Mouse (Mus musculus) splenic B cell, adult 2 months (primary cell): ENCODE data around the gene Oasl1.
"Not testable (repeated sequence)": the region's sequence is repeated elsewhere in the genome, so short reads cannot be mapped to it uniquely, and the experiment has no call there.

ENCODE experiments used
- DNase-seq: peaks from one replicate; pipeline ENCODE4 v3.0.0-alpha.2; 2011; ENCODE audit warnings: low read depth, low spot score
- H3K27me3 ChIP-seq: 2 replicates; pipeline ENCODE4 v1.6.1; 2012; ENCODE audit warnings: mild to moderate bottlenecking, low read length, moderate library complexity, mixed read lengths; ENCODE audit not compliant: control insufficient read depth, poor library complexity, insufficient read depth, severe bottlenecking
- H3K36me3 ChIP-seq: 2 replicates; pipeline ENCODE4 v1.6.1; 2012; ENCODE audit warnings: mild to moderate bottlenecking, low read length, moderate library complexity, mixed read lengths; ENCODE audit not compliant: control insufficient read depth, poor library complexity, insufficient read depth, severe bottlenecking

The Oasl1 gene

DNA sequence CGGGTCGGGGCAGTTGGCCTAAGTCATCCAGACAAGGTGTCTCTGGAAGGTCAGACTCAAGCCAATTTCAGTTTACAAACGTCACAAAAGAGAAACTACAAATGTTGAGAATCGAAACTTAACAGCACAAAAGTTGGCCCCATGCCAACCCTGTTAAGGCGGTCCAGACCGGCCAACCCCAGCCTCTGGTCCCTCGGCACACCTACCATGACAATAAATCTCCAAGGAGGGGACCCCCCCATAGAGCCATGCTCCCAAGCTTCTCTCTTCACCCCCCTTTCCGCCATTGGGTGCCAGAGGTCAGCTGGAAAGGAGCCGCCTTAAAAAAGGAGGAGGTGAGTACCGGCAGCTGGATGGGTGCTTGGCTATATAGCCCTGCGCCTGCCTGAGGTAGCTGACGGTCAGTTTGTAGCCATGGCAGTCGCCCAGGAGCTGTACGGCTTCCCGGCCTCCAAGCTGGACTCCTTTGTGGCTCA, at the start of gene Oasl1:
Gene Oasl1, plus strand, starts transcription at position 243 of the 476 bp plus-strand sequence.
- H3K27me3 ChIP-seq: no peaks in the 10 kb centered on the region
- DNase-seq: peak; percentile 85
- H3K36me3 ChIP-seq: no peaks in the 10 kb centered on the region

DNA sequence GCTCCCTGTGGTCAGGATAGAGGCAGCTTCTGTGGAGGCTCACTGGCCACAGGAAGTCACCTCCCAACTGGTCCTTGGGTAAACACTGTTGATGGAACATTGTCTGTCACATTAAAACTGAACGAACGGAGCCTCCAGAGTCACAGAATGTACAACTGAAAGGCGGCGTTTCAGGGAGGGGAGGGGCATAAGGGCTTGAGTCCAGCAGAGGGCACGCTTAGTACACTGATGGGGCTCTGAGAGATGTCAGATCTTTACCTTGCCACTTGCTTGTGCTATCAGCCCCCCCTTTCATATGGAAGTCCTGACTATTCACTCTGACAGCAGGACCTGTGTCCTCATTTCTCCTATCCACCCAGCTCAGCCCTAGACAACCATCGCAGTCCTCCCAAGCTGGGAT, 47.2 kb upstream of the Oasl1 start:
- peak; percentile 66 for DNase-seq
- Histone ChIP-seq H3K27me3 (no peaks in the 10 kb centered on the region), H3K36me3 (no peaks in the 10 kb centered on the region)

DNA sequence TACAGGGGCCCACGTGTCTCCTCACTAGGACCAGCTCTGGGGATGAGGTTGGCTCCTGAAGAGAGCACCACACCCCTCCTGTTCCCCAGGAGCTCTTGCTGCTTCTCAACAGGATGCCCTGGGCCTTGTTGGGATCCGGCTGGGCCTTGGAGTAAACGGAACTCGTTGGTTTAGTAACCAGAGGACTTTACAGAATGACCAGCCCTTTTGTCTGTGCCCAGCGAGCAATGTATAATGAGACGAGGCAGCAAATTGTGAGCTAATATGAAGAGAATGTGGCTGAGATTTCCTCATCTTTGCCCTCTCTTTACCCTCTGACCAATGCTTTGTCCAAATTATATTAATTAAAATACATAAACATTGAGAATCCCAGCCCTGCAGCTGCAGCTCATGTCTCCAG, 46.7 kb upstream of the Oasl1 start:
- no peak for DNase-seq
- Histone ChIP-seq H3K36me3 (no peaks in the 10 kb centered on the region), H3K27me3 (no peaks in the 10 kb centered on the region)

DNA sequence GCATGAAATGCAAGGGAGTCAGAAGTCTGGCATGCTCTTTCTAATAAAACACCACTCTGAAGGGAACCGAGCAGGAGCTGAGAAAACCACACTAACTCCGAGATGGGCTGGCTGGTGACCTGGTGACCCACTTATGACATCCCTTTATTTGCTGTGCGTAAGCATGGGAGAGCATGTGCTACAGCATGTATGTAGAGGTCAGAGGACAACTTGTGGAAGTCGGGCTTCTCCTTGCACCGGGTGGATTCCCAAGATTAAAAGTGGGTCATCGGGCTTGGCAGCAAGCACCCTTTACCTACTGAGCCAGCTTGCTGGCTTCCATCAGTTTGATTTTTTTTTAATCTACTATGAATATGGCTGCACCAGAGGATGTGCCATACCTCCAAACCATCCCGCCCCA, 45.6 kb upstream of the Oasl1 start:
- Histone ChIP-seq H3K36me3 (no peaks in the 10 kb centered on the region), H3K27me3 (no peaks in the 10 kb centered on the region)
- DNase-seq: no peak

DNA sequence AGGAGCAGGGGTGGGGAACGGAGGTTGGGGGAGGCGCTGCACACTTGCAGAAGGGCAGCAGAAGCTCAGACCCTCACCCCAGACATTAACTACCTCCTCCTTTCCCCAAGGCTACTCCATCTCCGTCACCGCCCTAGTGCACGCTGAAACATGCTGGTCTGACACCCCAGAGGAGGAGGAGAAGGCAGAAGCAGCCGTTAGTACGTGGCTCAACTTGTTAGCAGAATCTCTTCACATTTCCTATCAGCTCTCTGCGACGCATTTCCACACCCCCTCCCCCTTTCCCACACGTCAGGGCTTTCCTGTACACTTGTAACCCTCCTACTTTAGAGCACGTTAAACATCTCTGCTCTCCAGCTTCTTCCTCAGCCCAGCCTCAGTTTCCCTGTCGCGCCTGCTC, 43.6 kb upstream of the Oasl1 start:
- no peak for DNase-seq
- H3K27me3 ChIP-seq: no peaks in the 10 kb centered on the region
- H3K36me3 ChIP-seq: no peaks in the 10 kb centered on the region

DNA sequence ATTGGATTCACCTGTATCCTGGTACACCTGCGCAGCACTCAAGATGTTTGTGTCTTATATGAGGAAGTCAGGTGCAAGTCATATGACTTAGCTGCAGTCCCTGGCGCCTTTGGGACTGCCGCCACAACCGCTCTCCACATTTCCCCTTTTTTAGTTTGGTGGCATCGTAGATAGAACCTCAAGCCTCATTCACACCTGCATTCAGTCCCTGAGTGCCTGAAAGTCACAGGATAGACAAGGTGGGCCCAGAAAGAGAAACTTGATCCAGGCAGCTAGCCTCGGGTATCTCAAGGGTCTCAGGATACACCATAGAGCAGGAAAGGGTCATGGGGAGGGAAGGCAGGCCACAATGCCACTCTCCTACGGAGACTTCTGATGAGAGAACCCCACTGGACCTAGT, 40.7 kb upstream of the Oasl1 start:
- not testable (repeated sequence) for H3K36me3 ChIP-seq, H3K27me3 ChIP-seq
- DNase-seq: peak; percentile 80

DNA sequence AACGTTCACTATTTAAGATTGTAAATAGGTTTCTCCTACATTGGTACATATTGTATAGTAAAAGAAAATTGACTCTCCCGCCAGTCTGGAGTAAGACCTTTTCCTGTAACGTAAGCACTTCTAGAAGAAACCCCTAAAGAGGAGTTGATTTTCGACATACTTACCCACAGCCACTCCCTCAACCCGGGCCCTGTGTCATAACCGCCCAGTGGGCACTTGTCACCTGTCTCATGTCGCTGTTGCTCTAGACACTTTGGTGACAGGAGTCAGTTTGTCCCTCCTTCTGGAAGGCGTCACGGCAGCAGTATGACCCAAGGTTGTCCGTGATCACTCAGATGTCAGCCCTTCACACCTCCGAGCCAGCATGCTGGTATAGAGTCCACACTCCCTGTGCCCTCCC, 40.0 kb upstream of the Oasl1 start:
- Histone ChIP-seq H3K36me3 (no peaks in the 10 kb centered on the region), H3K27me3 (no peaks in the 10 kb centered on the region)
- DNase-seq: no peak

DNA sequence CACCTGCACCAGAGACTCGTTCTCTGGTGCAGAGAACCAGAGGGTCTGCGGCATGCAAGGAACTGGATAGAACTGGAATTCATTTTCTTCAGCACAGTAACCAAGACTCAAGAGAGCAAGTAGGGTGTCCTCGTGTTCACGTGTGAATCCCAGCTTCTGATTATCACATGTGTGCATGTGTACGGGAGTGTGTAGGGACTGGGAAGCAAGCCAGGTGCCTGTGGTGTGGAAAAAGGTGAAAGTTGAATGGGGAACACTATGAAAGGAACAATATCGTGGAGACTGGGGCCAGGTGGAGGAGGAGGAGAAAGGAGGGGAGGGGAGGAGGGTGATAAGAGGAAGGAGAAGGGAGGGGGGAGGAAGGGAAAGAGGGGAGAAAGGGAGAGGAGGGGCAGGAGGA, 36.2 kb upstream of the Oasl1 start:
- H3K27me3 ChIP-seq: no peaks in the 10 kb centered on the region
- no peak for DNase-seq
- no peaks in the 10 kb centered on the region for H3K36me3 ChIP-seq

DNA sequence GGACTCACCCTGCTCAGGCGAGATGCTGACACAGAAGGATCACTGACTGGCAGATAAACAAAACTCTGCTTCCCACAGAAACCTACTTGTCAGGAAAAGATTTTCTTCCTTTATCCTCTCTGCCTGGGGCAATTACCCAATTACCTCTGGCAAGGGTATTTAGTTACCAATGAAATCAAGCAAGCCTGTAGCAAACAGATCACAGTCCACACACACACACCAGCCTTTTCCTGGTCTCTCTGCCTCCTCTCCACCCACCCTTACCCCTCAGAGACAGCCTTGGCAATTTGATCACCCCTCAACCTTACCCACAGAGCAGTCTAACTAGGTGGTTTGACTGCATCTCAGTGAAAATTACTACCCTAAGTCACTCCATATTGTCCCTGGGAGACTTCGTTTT, 34.0 kb upstream of the Oasl1 start:
- Histone ChIP-seq H3K36me3 (no peaks in the 10 kb centered on the region), H3K27me3 (no peaks in the 10 kb centered on the region)
- no peak for DNase-seq

DNA sequence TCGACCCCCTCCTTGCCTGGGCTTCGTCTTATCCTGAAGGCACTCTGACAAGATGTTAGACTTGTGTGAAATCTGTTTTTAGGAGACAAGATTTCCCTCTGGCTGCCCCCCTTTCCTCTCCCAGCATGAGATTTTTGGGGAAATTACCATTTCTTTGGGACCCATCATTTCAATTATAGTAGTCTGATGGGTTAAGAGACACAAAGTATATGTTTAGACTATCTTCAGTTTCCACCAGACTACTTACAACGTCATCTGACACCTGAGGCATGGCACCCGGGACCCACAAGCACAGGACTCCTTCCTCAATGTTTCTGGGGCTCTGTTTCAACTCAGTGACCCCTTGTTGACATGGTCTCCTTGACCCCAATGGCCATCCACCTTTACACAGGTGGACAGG, 27.5 kb upstream of the Oasl1 start:
- no peaks in the 10 kb centered on the region for H3K36me3 ChIP-seq
- H3K27me3 ChIP-seq: no peaks in the 10 kb centered on the region
- DNase-seq: no peak

DNA sequence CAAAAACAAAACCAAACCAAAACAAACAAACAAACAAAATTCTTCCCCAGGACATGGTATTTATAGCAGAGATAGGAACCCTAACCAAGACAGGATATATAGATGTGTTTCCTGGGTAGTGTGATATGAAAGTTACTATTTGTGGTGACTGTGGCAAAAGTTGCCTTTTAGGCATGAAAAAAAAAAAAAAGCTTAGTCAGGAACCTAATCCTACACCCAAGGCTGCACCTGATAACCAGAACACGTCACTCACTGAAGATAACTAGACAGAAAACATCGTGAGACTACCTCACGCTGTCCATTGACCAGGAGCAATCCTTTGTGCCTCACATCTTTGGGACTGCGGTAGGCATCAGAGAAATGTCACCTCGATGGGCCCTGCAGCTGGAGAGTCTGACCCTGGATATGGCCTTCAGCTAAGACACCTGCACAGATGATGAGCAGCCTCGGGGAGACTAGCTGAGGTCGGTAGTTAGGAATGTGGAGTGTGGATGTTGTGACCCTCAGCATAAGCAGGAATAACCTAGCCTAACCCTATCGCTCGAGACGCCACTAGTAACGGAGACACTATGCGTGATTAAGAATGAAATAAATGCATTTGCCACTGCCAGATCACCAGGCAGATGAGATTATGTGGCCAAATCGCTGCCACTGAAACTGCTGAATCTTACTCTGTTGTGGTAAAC, 26.2 kb upstream of the Oasl1 start, which contains the start of gene Oasl2:
Gene Oasl2, plus strand, starts transcription at position 249 of the 686 bp plus-strand sequence.
- no peak for DNase-seq
- Histone ChIP-seq H3K27me3 (no peaks in the 10 kb centered on the region), H3K36me3 (no peaks in the 10 kb centered on the region)

DNA sequence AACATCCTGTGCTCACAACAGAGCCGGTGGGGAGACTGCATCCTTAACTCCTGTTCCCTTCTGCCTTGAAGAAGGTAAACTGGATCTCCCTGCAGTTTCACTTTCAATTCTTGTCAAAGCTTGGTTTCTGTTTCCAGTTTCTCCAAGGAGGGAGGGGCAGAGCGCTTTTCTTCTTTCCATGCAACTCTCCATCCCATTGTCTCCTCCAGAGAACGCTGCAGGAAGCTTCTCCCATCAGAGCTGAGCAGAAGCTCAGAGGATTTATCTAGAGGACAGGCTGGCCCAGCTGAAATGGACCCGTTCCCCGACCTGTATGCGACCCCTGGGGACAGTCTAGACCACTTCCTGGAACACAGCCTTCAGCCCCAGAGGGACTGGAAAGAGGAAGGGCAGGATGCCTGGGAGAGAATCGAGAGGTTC, 25.7 kb upstream of the Oasl1 start:
- peak; percentile 39 for DNase-seq
- no peaks in the 10 kb centered on the region for H3K36me3 ChIP-seq
- no peaks in the 10 kb centered on the region for H3K27me3 ChIP-seq

DNA sequence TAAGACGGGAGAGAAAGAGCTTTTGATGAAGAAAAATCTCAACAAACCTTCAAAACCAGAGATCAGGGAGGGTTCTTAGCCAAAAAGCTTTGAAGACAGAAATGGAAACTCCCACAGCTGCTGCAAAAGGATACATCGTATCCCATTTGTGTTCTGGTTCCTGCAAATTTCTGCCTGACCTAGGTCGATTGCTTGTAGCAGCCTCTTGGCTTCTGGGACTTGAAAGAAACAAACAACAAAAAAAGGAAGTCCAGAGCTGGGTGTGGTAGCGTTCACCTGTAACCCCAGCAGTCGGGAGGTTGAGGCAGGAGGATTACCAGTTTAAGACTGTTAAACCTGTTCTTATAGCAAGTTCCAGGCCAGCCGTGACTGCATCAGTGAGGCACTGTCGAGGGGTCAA, 24.2 kb upstream of the Oasl1 start:
- Histone ChIP-seq H3K27me3 (no peaks in the 10 kb centered on the region), H3K36me3 (no peaks in the 10 kb centered on the region)
- DNase-seq: no peak

DNA sequence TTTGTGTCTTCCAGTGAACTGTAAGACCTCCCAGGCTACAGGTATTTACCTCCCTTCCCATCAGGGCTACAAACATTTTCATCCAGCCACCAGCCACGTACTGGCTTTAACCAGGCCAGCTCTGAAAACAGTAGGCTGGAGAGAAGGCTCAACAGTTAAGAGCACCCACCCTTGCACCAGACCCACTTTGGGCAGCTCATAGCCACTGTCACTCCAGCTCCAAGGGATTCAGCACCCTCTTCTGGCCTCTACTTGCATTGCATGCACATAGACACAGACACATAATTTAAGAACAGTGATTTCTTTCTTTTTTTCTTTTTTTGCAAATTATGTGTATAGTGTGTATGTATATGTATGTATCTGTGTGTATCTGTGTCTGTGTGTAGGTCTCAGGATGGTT, 20.6 kb upstream of the Oasl1 start:
- peaks cover 9% of the 10 kb centered on the region; the same call in 1 of the 2 replicates for H3K36me3 ChIP-seq
- peak; percentile 85 for DNase-seq

DNA sequence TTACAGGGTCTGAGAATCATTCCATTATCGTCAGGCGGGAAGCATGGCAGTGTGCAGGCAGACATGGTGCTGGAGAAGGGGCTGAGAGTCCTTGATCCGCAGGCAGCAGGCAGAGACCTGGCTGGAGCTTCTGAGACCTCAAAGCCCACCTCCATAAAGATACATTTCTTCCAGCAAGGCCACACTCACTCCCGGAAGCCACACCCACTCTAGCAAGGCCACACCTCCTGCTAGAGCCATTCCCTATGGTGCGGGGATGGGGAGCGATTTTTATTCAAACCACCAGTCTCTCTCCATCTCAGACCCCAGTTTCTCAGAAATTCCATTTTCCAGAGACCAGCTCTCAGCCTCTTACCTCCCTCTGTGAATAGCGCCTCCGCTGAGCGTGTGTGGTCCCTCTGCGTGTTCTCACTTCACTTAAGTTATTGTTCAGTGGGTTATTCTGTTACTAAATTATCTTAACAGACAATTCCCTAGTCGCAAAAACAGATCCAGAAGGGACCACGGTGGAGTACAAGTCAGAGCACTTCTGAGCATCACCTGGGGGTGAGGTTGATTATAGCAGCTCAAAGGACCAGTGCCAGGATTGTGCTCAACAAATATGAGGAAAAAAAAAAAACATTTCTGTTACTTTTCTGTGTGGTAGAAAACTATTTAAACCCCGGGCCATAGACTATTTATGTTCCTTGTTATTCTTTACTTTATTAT, 14.3 kb upstream of the Oasl1 start:
- Histone ChIP-seq H3K36me3 (peaks cover 9% of the 10 kb centered on the region; the same call in 1 of the 2 replicates), H3K27me3 (no peaks in the 10 kb centered on the region)
- no peak for DNase-seq

More for the DNA sequence above, 20.6 kb upstream of the Oasl1 start:
- no peaks in the 10 kb centered on the region for H3K27me3 ChIP-seq
